Mouse (Mus musculus): Measurements from ENCODE around the gene Trim44.

DNA sequence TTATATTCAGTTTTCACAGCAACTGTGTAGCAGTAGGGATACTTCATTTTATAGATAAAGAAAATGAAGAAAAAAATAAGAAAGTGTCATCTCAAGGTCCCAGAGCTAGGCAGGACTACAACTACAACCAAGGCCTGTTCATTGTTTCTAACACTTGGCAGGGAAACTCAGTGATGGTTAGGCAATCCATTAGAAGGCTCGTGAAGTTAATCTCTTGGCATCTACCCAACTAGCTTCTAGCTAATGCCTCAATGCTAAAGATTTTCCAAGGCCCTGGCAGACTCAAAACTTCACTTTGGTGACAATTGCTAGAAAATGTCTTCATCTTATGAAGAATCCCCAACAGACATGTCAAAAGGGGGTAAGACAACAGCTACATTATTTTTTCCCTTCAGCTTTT is 93.0 kb downstream of the Trim44 start:
- TF ChIP-seq POLR2A (IDR thresholded peaks at IDR 0.05; ENCODE audit: borderline replicate concordance, control insufficient read depth, low read depth, low read length) (no peak), CTCF (IDR thresholded peaks at IDR 0.05; ENCODE audit: control insufficient read depth, insufficient read depth, low read length) (no peak)
